Mouse (Mus musculus) midbrain, embryonic 14.5 days (tissue): ENCODE measurements around the gene Dnase1l3. TPM values are rescaled to one million over a fixed set of nuclear protein-coding genes. Genes with fewer than 3 reads are reported as not detected.

ENCODE experiments used
- ATAC-seq: fragments of 200-750 bp; cut with Nextera tagmentation; 2 replicates; pipeline ENCODE4 v1.8.0; 2017; ENCODE audit warnings: moderate number of reproducible peaks, moderate library complexity; ENCODE audit not compliant: low FRiP score, low TSS enrichment
- DNase-seq: peaks from one replicate; pipeline ENCODE4 v3.0.0-alpha.2; 2015
- H3K27ac ChIP-seq: fragments of 300-500 bp; sonication (generic); replicated peaks from 2 replicates; pipeline ENCODE4 v1.5.1; 2014; ENCODE audit warnings: mild to moderate bottlenecking, low read depth, low read length, moderate library complexity
- H3K27me3 ChIP-seq: fragments of 300-500 bp; sonication (generic); 2 replicates; pipeline ENCODE4 v1.6.1; 2014; ENCODE audit warnings: low read length, control low read depth, mixed read lengths; ENCODE audit not compliant: control insufficient read depth, insufficient read depth
- H3K36me3 ChIP-seq: fragments of 300-500 bp; sonication (generic); 2 replicates; pipeline ENCODE4 v1.6.1; 2014; ENCODE audit warnings: low read length, control low read depth; ENCODE audit not compliant: control insufficient read depth, insufficient read depth
- H3K4me1 ChIP-seq: fragments of 300-500 bp; sonication (generic); 2 replicates; pipeline ENCODE4 v1.6.1; 2014; ENCODE audit warnings: mild to moderate bottlenecking, antibody characterized with exemption, low read length, control low read depth; ENCODE audit not compliant: control insufficient read depth, insufficient read depth
- H3K4me2 ChIP-seq: fragments of 300-500 bp; sonication (generic); 2 replicates; pipeline ENCODE4 v1.6.1; 2014; ENCODE audit warnings: mild to moderate bottlenecking, low read length, moderate library complexity
- H3K4me3 ChIP-seq: fragments of 300-500 bp; sonication (generic); replicated peaks from 2 replicates; pipeline ENCODE4 v1.5.1; 2014; ENCODE audit warnings: low read depth, low read length
- H3K9ac ChIP-seq: fragments of 300-500 bp; sonication (generic); replicated peaks from 2 replicates; pipeline ENCODE4 v1.6.1; 2014; ENCODE audit warnings: mild to moderate bottlenecking, low read length, moderate library complexity
- H3K9me3 ChIP-seq: fragments of 300-500 bp; sonication (generic); 2 replicates; pipeline ENCODE4 v1.6.1; 2016; ENCODE audit warnings: low read length, control low read depth, mixed read lengths; ENCODE audit not compliant: control insufficient read depth
- WGBS: fragments of 180-500 bp; shearing (Covaris S2); extraction: QIAGEN DNeasy Blood & Tissue Kit; methylation state at CpG from one replicate; pipeline ENCODE4 v1.1.7; 2014; 5-methylcytosine and 5-hydroxymethylcytosine counted together
- polyA plus RNA-seq: library from polyadenylated mRNA; unstranded; fragments of >200 nt; fragmentation: Nextera tagmentation; extraction: Ambion mirVana; gene quantifications from 2 replicates; pipeline ENCODE4 v1.2.1, GENCODE M21; 2014

The Dnase1l3 gene
- polyA plus RNA-seq, 1 experiment from 2014 or later: 0.09 TPM

GRCm38 (mm10) chr14:7928362-7928761 lies 66.0 kb downstream of the Dnase1l3 start:
- no peak for DNase-seq
- ATAC-seq: no peak
- no peak overlapping the region for H3K4me3 ChIP-seq
- H3K9ac ChIP-seq: no peak overlapping the region
- H3K4me1 ChIP-seq: no peaks in the 10 kb centered on the region
- no peaks in the 10 kb centered on the region for H3K27me3 ChIP-seq
- H3K4me2 ChIP-seq: no peak overlapping the region
- no peak overlapping the region for H3K27ac ChIP-seq
- H3K9me3 ChIP-seq: no peaks in the 10 kb centered on the region
- 92% methylated on average over 1 of the region's 1 CpGs for WGBS
- H3K36me3 ChIP-seq: peaks cover 84% of the 10 kb centered on the region

GRCm38 (mm10) chr14:7923635-7924034 lies 70.7 kb downstream of the Dnase1l3 start:
- no peak overlapping the region for H3K9ac ChIP-seq
- peaks cover 70% of the 10 kb centered on the region for H3K36me3 ChIP-seq
- ATAC-seq: no peak
- no peaks in the 10 kb centered on the region for H3K27me3 ChIP-seq
- no peak overlapping the region for H3K4me2 ChIP-seq
- no peak for DNase-seq
- no peaks in the 10 kb centered on the region for H3K4me1 ChIP-seq
- H3K27ac ChIP-seq: no peak overlapping the region
- H3K4me3 ChIP-seq: no peak overlapping the region
- no peaks in the 10 kb centered on the region for H3K9me3 ChIP-seq

GRCm38 (mm10) chr14:7921459-7921858 lies 72.9 kb downstream of the Dnase1l3 start:
- DNase-seq: no peak
- no peak for ATAC-seq
- Histone ChIP-seq H3K9ac (no peak overlapping the region), H3K4me2 (no peak overlapping the region), H3K9me3 (no peaks in the 10 kb centered on the region), H3K36me3 (peaks cover 77% of the 10 kb centered on the region), H3K4me1 (no peaks in the 10 kb centered on the region), H3K4me3 (no peak overlapping the region), H3K27ac (no peak overlapping the region), H3K27me3 (no peaks in the 10 kb centered on the region)
- WGBS: 92% methylated on average over 5 of the region's 5 CpGs

- WGBS: 76% methylated on average over 4 of the region's 4 CpGs
- H3K36me3 ChIP-seq: peaks cover 75% of the 10 kb centered on the region
- no peak overlapping the region for H3K27ac ChIP-seq
- no peaks in the 10 kb centered on the region for H3K27me3 ChIP-seq
- no peak for ATAC-seq
- H3K4me1 ChIP-seq: no peaks in the 10 kb centered on the region
- no peak overlapping the region for H3K4me3 ChIP-seq
- no peak overlapping the region for H3K4me2 ChIP-seq
- H3K9me3 ChIP-seq: no peaks in the 10 kb centered on the region
- DNase-seq: no peak
- no peak overlapping the region for H3K9ac ChIP-seq
Observed at GRCm38 (mm10) chr14:7919921-7920320, 74.5 kb downstream of the Dnase1l3 start.

GRCm38 (mm10) chr14:7919309-7919708 lies 75.1 kb downstream of the Dnase1l3 start:
- H3K4me1 ChIP-seq: no peaks in the 10 kb centered on the region
- no peaks in the 10 kb centered on the region for H3K27me3 ChIP-seq
- no peak for DNase-seq
- WGBS: 95% methylated on average over 5 of the region's 5 CpGs
- no peak overlapping the region for H3K27ac ChIP-seq
- H3K9me3 ChIP-seq: no peaks in the 10 kb centered on the region
- peaks cover 75% of the 10 kb centered on the region for H3K36me3 ChIP-seq
- H3K4me2 ChIP-seq: no peak overlapping the region
- no peak overlapping the region for H3K4me3 ChIP-seq
- H3K9ac ChIP-seq: no peak overlapping the region
- no peak for ATAC-seq

- H3K36me3 ChIP-seq: peaks cover 68% of the 10 kb centered on the region
- no peaks in the 10 kb centered on the region for H3K9me3 ChIP-seq
- no peaks in the 10 kb centered on the region for H3K4me1 ChIP-seq
- no peak overlapping the region for H3K4me2 ChIP-seq
- no peak overlapping the region for H3K4me3 ChIP-seq
- DNase-seq (no peak), ATAC-seq (no peak)
- no peak overlapping the region for H3K9ac ChIP-seq
- no peaks in the 10 kb centered on the region for H3K27me3 ChIP-seq
- WGBS: 81% methylated on average over 6 of the region's 6 CpGs
- no peak overlapping the region for H3K27ac ChIP-seq
Observed at GRCm38 (mm10) chr14:7918150-7918991, 76.0 kb downstream of the Dnase1l3 start.

Other genes with a start within 250 kb of the Dnase1l3 start
- not detected in 2 replicates for gene Gm26661, start 203.0 kb downstream of the Dnase1l3 start, polyA plus RNA-seq
- gene Flnb, start 176.6 kb downstream of the Dnase1l3 start, polyA plus RNA-seq: 3.8 and 13.6 TPM in 2 replicates
- not detected in 2 replicates for gene Gm45521, start 37.3 kb downstream of the Dnase1l3 start, polyA plus RNA-seq
- 31.0 and 31.6 TPM in 2 replicates for gene Abhd6, start 8.3 kb upstream of the Dnase1l3 start, polyA plus RNA-seq
- 52.1 and 59.6 TPM in 2 replicates for gene Rpp14, start 85.8 kb upstream of the Dnase1l3 start, polyA plus RNA-seq
- gene Pxk, start 103.6 kb upstream of the Dnase1l3 start, polyA plus RNA-seq: 48.4 and 57.1 TPM in 2 replicates
- gene Pdhb, start 178.5 kb upstream of the Dnase1l3 start, polyA plus RNA-seq: 242 and 245 TPM in 2 replicates
- gene Kctd6, start 219.6 kb upstream of the Dnase1l3 start, polyA plus RNA-seq: 9.1 and 11.6 TPM in 2 replicates